Mouse (Mus musculus) myocyte (in vitro differentiated cells): ENCODE results near the gene Asap2. TPM values are rescaled to one million over a fixed set of nuclear protein-coding genes. Genes with fewer than 3 reads are reported as not detected.
A peak's percentile ranks its signal among the peaks of the same experiment; 100 is the strongest.

Experiments
- H3K27me3 ChIP-seq: one replicate; pipeline ENCODE4 v1.6.1; 2011; ENCODE audit not compliant: control insufficient read depth, insufficient read depth, insufficient read length
- H3K36me3 ChIP-seq: one replicate; pipeline ENCODE4 v1.6.1; 2011; ENCODE audit not compliant: control insufficient read depth, insufficient read depth
- H3K4me2 ChIP-seq: one replicate; pipeline ENCODE4 v1.6.1; 2011; ENCODE audit warnings: low read depth, control low read depth
- H3K4me3 ChIP-seq: one replicate; pipeline ENCODE4 v1.5.1; 2011; ENCODE audit warnings: mild to moderate bottlenecking, control low read depth, moderate library complexity
- H3K79me2 ChIP-seq: one replicate; pipeline ENCODE4 v1.6.1; 2011; ENCODE audit not compliant: control insufficient read depth, insufficient read depth
- H3ac ChIP-seq: one replicate; pipeline ENCODE4 v1.6.1; 2011; ENCODE audit not compliant: control insufficient read depth, insufficient read length
- CEBPB ChIP-seq: IDR thresholded peaks from 2 replicates; pipeline ENCODE4 v1.6.1; 2011; ENCODE audit warnings: mild to moderate bottlenecking, moderate library complexity; ENCODE audit not compliant: poor library complexity, insufficient read depth, severe bottlenecking
- E2F4 ChIP-seq: IDR thresholded peaks from one replicate; pipeline ENCODE4 v1.6.1; 2011; ENCODE audit warnings: mild to moderate bottlenecking, control low read depth, moderate library complexity; ENCODE audit not compliant: insufficient read depth
- MAX ChIP-seq: IDR thresholded peaks from one replicate; pipeline ENCODE4 v1.6.1; 2011; ENCODE audit warnings: low read depth, mild to moderate bottlenecking, control low read depth
- MYOD1 ChIP-seq, 3 experiments: IDR thresholded peaks; one replicate each; pipeline ENCODE4 v1.6.1; 2011; ENCODE audit warnings: control low read depth in 2 of 3, low read depth in 2 of 3, mild to moderate bottlenecking in 2 of 3, moderate library complexity in 1 of 3; ENCODE audit not compliant: insufficient read length in 2 of 3, control insufficient read depth in 1 of 3
- MYOG ChIP-seq, 3 experiments: IDR thresholded peaks; one replicate each; pipeline ENCODE4 v1.6.1; 2011; ENCODE audit warnings: control low read depth in 2 of 3, low read depth in 2 of 3, mild to moderate bottlenecking in 2 of 3; ENCODE audit not compliant: insufficient read length in 2 of 3, control insufficient read depth in 1 of 3, insufficient read depth in 1 of 3
- POLR2A ChIP-seq: IDR thresholded peaks from one replicate; pipeline ENCODE4 v1.6.1; 2011; ENCODE audit warnings: low read depth, mild to moderate bottlenecking, control low read depth, moderate library complexity; ENCODE audit not compliant: insufficient read length
- POLR2AphosphoS2 ChIP-seq: IDR thresholded peaks from one replicate; pipeline ENCODE4 v1.6.1; 2011; ENCODE audit warnings: low read depth, control low read depth; ENCODE audit not compliant: insufficient read length
- REST ChIP-seq: IDR thresholded peaks from one replicate; pipeline ENCODE4 v1.6.1; 2011; ENCODE audit warnings: mild to moderate bottlenecking, control low read depth, moderate library complexity; ENCODE audit not compliant: insufficient read depth, insufficient read length
- SRF ChIP-seq: IDR thresholded peaks from one replicate; pipeline ENCODE4 v1.6.1; 2011; ENCODE audit warnings: low read depth; ENCODE audit not compliant: control insufficient read depth, insufficient read length
- TCF12 ChIP-seq: IDR thresholded peaks from one replicate; pipeline ENCODE4 v1.6.1; 2011; ENCODE audit warnings: mild to moderate bottlenecking, control low read depth; ENCODE audit not compliant: poor library complexity, insufficient read depth, severe bottlenecking
- TCF3 ChIP-seq: IDR thresholded peaks from one replicate; pipeline ENCODE4 v1.6.1; 2011; ENCODE audit warnings: low read depth, control low read depth; ENCODE audit not compliant: insufficient read length
- USF1 ChIP-seq: IDR thresholded peaks from one replicate; pipeline ENCODE4 v1.6.1; 2011; ENCODE audit warnings: low read depth, mild to moderate bottlenecking, control low read depth, moderate library complexity
- polyA plus RNA-seq: library from polyadenylated mRNA; unstranded; fragments of >200 nt; fragmentation: generic; extraction: Trizol; gene quantifications from one replicate; pipeline ENCODE4 v1.2.1, GENCODE M21; 2012; ENCODE audit warnings: missing spikeins

Asap2 gene
- polyA plus RNA-seq, 1 experiment = 3.2 TPM

DNA sequence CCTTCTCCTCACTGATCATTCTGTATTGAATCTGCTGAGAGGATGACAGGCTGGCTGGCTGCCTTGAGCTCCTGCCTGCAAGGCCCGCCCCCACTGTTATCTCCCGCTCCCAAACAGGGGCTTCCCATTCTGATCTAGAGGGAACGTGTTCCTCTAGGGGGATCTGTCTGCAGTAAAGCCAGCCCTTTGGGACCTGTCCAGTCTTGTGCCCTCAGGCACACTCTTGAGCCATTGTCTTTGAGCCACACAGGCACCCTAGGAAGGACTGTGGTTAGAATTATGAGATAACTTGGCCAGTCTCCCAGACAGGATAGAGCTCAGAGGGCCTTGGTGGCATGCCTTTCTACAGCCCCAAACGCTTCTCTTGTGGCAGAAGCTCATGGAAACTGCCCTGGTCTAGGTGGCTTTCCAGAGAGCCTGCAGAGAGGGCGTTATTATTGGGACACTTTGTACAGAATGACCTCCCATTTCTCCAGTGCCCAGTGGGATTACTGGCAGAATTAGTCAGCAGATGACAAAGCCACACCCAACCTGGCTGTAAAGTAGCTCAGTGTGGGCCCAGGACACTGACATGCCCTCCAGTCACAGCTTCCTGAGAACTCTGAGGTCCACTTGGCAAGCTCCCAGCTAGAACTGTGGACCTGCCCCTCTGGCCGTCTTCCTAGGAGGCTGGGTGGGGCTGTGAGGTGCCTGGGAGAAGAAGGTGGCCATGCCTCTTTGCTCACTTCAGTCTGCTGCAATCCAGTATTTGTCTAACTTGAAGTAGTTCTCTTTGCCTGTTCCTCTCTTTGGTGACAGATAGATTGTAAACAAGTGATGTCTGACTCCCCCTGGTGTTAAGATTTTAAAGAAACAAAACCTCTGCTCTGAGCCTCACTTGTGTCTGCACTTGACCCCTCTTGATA is 237.1 kb downstream of the Asap2 start:
- peak overlapping the region; percentile 31 for H3K4me2 ChIP-seq
- H3K4me3 ChIP-seq = no peak overlapping the region
- H3ac ChIP-seq = no peak overlapping the region
- H3K27me3 ChIP-seq = no peaks in the 10 kb centered on the region
- TF ChIP-seq USF1 (no peak), TCF3 (no peak), MAX (no peak), E2F4 (no peak), SRF (no peak), POLR2AphosphoS2 (no peak), POLR2A (no peak), MYOG (IDR thresholded peaks at IDR 0.05; ENCODE audit: control insufficient read depth in 1 of 3, insufficient read depth in 1 of 3, insufficient read length in 2 of 3, low read depth in 2 of 3) (no peak), REST (no peak), MYOD1 (IDR thresholded peaks at IDR 0.05; ENCODE audit: control insufficient read depth in 1 of 3, insufficient read length in 2 of 3, low read depth in 2 of 3) (no peak)
- H3K36me3 ChIP-seq = no peaks in the 10 kb centered on the region
- H3K79me2 ChIP-seq = no peaks in the 10 kb centered on the region

- Histone ChIP-seq H3ac (no peak overlapping the region), H3K36me3 (no peaks in the 10 kb centered on the region), H3K79me2 (no peaks in the 10 kb centered on the region), H3K4me2 (no peak overlapping the region), H3K4me3 (no peak overlapping the region), H3K27me3 (no peaks in the 10 kb centered on the region)
- TF ChIP-seq CEBPB = no peak
- TF ChIP-seq E2F4 = no peak
Measured at GRCm38 (mm10) chr12:21228650-21229049, 238.4 kb downstream of the Asap2 start.

GRCm38 (mm10) chr12:21229076-21229918 is 239.0 kb downstream of the Asap2 start:
- H3K4me2 ChIP-seq = no peak overlapping the region

DNA sequence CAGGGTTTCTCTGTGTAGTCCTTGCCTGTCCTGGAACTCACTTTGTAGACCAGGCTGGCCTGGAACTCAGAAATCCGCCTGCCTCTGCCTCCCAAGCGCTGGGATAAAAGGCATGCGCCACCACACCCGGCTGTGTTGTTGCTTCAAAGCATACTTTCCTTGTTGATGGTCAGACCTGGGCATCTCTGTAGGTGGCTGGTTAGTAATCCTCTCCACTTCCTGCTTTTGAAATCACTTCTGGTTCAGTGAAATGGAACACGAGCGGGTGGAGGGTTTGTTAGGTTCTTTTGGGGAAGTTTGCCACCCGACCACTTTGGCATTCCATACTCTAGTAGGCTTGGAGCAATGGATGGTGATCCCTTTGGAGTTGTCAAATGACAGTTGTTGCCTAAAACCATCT is 243.5 kb downstream of the Asap2 start:
- Histone ChIP-seq H3K4me2 (no peak overlapping the region), H3ac (no peak overlapping the region), H3K36me3 (no peaks in the 10 kb centered on the region), H3K4me3 (no peak overlapping the region), H3K27me3 (no peaks in the 10 kb centered on the region), H3K79me2 (no peaks in the 10 kb centered on the region)
- TF ChIP-seq POLR2A (no peak), CEBPB (no peak), TCF12 (no peak), REST (no peak), USF1 (no peak), MAX (no peak), MYOD1 (IDR thresholded peaks at IDR 0.05; ENCODE audit: control insufficient read depth in 1 of 3, insufficient read length in 2 of 3, low read depth in 2 of 3) (no peak), E2F4 (no peak), POLR2AphosphoS2 (no peak), MYOG (IDR thresholded peaks at IDR 0.05; ENCODE audit: control insufficient read depth in 1 of 3, insufficient read depth in 1 of 3, insufficient read length in 2 of 3, low read depth in 2 of 3) (no peak), TCF3 (no peak), SRF (no peak)

More at GRCm38 (mm10) chr12:21229076-21229918, 239.0 kb downstream of the Asap2 start:
- H3K4me3 ChIP-seq = no peak overlapping the region
- no peaks in the 10 kb centered on the region for H3K79me2 ChIP-seq
- TF ChIP-seq MYOG (IDR thresholded peaks at IDR 0.05; ENCODE audit: control insufficient read depth in 1 of 3, insufficient read depth in 1 of 3, insufficient read length in 2 of 3, low read depth in 2 of 3) (no peak), E2F4 (no peak), TCF12 (no peak), POLR2AphosphoS2 (no peak), TCF3 (no peak), CEBPB (no peak), SRF (no peak)
- H3K36me3 ChIP-seq = no peaks in the 10 kb centered on the region
- H3K27me3 ChIP-seq = no peaks in the 10 kb centered on the region
- no peak overlapping the region for H3ac ChIP-seq

GRCm38 (mm10) chr12:21234560-21234959 is 244.3 kb downstream of the Asap2 start:
- no peaks in the 10 kb centered on the region for H3K27me3 ChIP-seq

More at GRCm38 (mm10) chr12:21234560-21234959, 244.3 kb downstream of the Asap2 start:
- no peak overlapping the region for H3K4me3 ChIP-seq
- H3K36me3 ChIP-seq = no peaks in the 10 kb centered on the region
- H3ac ChIP-seq = no peak overlapping the region
- peak in 2 of 3 experiments; percentile 6 to 44 for TF ChIP-seq MYOD1 (IDR thresholded peaks at IDR 0.05; ENCODE audit: control insufficient read depth in 1 of 3, insufficient read length in 2 of 3, low read depth in 2 of 3)
- no peak for TF ChIP-seq POLR2AphosphoS2
- H3K79me2 ChIP-seq = no peaks in the 10 kb centered on the region
- no peak overlapping the region for H3K4me2 ChIP-seq
